In genomic region chr4:136227408-136227807, GRCm38 (mm10) we compare ENCODE assay signal across 16 mouse cellular contexts. TPM values are rescaled to one million over a fixed set of nuclear protein-coding genes. Genes with fewer than 3 reads are reported as not detected.
"Had no signal": no experiment of that assay in that cellular context is flagged by ENCODE, and none has a peak within 500 bp of the region (broad histone marks: within the 10 kb centered on the region; RNA-seq: fewer than 3 reads in every experiment).

No protein-coding gene starts in this region.

- H3K4me1 ChIP-seq: liver, embryonic 13.5 days had no signal

- H3K4me3 ChIP-seq: layer of hippocampus, adult 2 months; limb, embryonic 12.5 days; liver, embryonic 13.5 days; lung, embryonic 15.5 days; megakaryocyte, embryonic 14.5 days; midbrain, embryonic 15.5 days; neural tube, embryonic 12.5 days had no signal

- H3K4me2 ChIP-seq: limb, embryonic 12.5 days; liver, embryonic 13.5 days; lung, embryonic 15.5 days; midbrain, embryonic 11.5 days; midbrain, embryonic 15.5 days; neural tube, embryonic 12.5 days had no signal

- H3K27ac ChIP-seq: layer of hippocampus, adult 2 months; limb, embryonic 12.5 days; liver, embryonic 13.5 days; lung, embryonic 15.5 days; macrophage; midbrain, embryonic 15.5 days; neural tube, embryonic 12.5 days; stomach, postnatal 0 days had no signal

- ATAC-seq: liver, postnatal 0 days; midbrain, embryonic 15.5 days had no signal

- H3K9ac ChIP-seq: limb, embryonic 12.5 days; liver, embryonic 13.5 days; liver, postnatal 0 days; lung, embryonic 15.5 days; midbrain, embryonic 15.5 days; neural tube, embryonic 12.5 days had no signal

- DNase-seq: kidney, postnatal 4 days; liver; liver, embryonic 13.5 days; liver, postnatal 0 days; lung, postnatal 14 days; thymus, postnatal 4 days had no signal

- H3K9me3 ChIP-seq: limb, embryonic 12.5 days; liver, embryonic 13.5 days; lung, embryonic 15.5 days; megakaryocyte, embryonic 14.5 days; midbrain, embryonic 15.5 days; neural tube, embryonic 12.5 days had no signal

- H3K36me3 ChIP-seq: liver, embryonic 13.5 days; lung, embryonic 15.5 days; midbrain, embryonic 15.5 days had no signal

- H3K27me3 ChIP-seq: limb, embryonic 12.5 days; lung, embryonic 15.5 days; midbrain, embryonic 15.5 days; neural tube, embryonic 12.5 days had no signal

RNA-seq across cellular contexts. Expression of gene Tcea3, which starts 20.1 kb away (rescaled TPM):
- total RNA-seq: layer of hippocampus, adult 2 months had no signal
- polyA plus RNA-seq: macrophage had no signal

RNA-seq across cellular contexts. Expression of gene Asap3, which starts 21.2 kb away (rescaled TPM):
- total RNA-seq: monocyte, adult 5-6 weeks had no signal
